Mouse (Mus musculus): ENCODE results near the gene H2al2a. TPM values are rescaled to one million over a fixed set of nuclear protein-coding genes. Genes with fewer than 3 reads are reported as not detected.
A peak's percentile ranks its signal among the peaks of the same experiment; 100 is the strongest.

The H2al2a gene
- total RNA-seq (2021) = not detected

DNA sequence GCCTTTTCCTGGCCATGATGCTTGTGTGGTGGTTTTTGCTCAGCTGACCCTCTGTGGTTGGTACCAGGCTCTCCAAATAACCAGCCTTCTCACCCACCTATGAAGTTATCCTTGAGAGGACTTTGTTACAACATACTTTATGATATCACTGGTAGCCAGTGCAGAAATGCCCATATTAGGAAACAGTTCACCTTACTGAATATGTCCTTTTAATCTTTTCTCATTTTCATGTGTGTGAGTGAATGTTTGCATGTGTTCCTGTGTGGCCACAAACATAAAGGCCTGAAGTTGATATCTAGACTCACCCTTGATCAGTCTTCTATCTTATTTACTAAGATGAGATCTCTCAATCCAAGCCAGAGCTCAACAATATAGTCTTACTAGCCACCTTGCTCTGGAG lies at the start of gene H2al2a:
H2al2a (minus strand) TSS at position 101 of the 400 bp plus-strand sequence.
- DNase-seq = no peak

DNA sequence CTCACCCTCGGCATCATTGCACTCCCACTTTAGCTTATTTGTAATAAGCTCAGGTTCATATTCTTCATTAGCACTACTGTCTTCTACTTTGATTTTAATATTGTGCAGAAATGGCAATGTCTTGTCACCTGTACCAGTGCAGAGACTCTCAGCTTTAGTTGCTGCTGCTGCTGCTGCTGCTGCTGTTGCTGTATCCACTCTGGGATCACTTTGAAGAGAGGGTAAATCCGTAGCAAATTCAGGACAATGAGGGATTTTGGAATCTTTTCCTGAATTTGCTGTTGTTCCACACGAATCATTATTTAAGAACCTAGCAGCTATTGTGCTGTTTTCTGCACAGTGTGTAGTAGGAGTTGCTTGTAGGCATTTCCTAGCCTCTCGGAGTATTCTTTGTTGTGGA lies 49.4 kb upstream of the H2al2a start:
- no peak for DNase-seq

DNA sequence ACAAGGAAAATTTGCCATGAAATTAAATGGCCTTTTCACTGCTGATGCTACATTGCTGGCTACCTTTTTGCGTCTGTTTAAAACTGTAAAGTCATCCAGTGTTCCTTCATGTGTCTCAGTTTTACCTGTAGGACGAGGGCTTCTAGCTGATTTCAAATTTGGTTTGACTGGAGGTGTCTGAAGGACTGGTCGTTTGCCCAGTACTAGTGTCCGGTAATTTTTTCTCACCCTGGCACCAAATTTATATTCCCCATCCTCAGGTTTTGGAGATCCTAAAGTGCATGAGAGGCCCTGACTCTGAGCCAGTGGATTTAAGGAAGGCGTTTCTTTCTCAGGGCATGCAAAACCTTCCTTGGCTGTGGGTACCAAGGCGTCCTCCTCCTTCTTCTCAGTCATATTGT lies 49.0 kb upstream of the H2al2a start:
- DNase-seq = no peak

DNA sequence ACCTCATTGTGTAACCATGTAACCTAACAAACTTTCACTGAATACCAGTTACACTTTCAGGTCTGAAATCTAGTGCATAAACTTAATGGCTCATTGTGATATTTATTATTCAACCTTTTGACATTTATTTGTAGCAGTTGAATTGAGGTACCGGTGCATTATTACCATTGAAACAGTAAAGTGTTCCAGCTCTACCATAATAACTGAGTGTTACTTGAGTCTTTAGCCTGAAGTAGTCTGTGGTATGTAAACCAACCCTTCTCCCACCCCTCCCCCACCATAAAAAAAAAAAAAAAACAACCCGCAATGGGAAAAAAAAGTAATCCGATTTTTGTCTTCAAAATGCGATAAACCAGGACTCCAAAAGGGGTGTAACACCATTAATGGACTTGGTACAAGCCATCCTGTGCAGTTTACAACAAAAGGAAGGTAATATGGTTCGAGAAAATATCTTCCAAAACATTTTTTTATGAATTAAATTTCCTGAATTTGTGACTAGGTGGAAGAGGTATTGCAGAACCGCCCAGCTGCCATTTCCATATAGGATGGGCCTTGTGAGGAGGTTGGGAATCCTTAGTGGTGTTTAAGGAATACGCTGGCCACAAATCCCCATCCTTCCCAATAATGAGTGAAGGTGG lies 48.5 kb upstream of the H2al2a start:
- DNase-seq = no peak

DNA sequence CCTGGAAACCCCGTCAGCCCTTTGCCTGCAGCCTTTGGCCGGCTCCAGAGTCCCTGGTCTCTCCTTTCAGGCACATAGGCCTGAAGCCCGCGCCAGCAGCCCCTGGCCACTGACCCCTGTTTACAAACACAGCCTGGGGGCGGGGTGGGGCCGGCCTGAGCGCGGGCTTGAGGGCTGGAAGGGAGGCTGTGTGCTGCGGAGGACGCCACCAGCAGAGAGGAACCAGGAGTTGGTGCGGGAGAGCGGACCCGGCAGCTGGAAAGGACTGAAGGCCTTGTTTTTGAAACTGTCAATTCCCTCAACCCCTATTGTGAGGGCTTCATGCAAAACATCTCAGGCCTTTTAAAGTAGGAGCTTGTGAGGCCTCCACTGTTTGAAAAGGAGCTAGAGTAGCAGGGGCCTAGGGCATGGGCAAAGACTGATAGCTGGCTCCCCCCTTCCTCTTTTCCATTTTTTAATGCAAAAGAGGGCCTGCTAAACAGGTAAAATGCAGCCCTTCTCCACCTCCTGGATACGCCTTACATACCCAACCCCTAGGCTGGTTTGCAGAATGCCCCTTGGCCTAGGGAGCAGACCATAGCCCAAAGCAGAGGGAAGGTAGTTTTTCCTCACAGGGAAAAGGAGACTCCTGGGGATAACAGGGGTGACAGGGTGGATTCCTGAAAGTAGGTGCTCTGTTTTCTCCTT lies 44.6 kb upstream of the H2al2a start:
- DNase-seq = no peak

DNA sequence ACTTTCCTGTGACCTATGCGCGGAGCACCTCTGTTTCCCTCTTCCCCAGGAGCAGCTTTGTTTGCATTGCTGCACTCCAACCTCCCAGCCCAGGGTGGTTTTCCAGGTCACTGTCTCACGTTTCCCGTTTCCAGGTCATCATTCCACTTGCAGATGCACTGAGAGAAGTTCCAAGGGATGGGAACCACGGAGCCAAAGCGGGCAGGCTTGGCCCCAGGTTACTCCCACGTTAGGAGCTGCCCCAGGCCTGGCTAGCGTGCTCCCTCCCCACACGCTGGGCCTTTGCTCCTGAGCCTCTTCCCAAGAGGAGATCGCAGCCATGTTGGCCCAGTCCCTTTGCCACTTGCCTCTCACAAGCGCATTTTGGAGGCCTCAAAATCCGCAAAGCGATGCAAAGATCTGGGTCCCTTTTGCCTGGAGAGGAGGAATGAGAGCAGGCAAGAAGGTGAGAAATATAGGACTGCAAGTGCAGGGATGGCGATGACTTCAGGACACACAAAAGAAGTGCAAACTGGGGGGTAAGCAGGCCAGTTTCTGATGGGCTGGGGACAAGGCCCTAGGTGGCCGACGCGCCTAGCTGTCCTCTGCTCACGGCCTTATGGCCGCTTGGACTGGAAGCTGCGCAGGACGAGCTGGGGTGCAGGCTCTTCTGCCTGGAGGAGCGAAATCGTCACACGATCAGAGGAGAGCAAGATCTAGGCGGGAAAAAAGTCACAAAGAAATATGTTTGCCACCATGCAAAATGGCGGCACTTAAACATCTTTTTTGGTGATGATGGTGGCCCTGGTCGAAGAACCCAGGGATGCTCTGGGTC lies 43.8 kb upstream of the H2al2a start:
- DNase-seq = peak; percentile 7

DNA sequence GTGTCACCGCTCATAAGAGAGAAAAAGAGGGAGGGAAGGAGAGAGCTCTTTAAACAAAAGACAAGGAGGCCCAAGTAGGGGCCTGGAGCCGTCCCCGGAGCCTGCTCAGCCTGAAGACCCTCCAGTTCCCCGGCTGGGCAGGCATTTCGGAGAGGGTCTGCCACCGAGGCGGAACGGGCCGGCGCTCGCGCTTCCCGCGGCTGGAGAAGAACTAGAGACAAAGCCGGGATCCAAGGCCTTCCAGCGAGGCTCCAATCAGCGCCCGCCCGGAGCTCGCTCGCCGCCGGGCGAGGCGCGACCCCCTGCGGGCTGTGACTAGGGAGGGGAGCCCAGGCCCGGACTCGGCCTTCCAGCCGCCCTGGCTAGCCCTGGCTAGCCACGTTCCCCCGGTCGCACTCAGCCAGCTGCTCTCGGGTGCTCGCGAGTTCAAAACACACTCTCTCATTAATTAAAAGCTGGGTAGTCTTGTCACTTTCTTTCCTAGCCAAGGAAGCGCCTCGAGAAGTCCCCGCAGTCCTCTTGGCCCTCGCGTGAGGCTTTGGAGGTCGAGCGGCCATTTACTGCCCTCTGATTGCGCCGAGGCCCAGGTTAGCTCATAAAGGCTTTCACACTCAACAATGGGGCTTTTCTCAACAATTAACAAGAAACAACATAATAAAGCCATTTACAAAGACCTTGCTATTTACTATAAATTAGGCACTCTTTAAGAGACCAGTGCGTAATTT lies 43.0 kb upstream of the H2al2a start:
- peak; percentile 47 for DNase-seq

DNA sequence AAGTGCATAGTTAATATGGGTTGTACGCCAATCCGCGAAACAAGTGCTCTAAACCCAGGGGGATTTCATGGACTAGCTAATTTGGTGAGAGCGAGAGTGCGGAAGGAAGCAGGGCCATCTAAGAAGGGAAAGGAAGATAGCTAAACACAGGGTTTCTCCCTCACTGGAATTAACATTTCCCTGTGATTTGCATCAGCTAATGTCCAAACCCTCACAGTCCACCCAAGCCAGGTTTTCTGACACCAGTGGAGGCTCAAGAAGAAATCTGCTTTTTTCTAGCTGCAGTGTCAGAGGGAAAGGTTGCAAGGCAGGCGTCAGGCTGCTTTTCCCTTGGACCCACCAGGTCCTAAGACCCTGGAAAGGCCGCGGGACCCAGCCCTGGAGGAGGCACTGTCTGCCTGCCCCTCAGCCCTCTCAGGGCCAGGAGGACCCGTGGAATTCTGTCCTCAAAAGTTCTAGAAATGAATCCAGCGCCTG lies 42.2 kb upstream of the H2al2a start:
- no peak for DNase-seq

DNA sequence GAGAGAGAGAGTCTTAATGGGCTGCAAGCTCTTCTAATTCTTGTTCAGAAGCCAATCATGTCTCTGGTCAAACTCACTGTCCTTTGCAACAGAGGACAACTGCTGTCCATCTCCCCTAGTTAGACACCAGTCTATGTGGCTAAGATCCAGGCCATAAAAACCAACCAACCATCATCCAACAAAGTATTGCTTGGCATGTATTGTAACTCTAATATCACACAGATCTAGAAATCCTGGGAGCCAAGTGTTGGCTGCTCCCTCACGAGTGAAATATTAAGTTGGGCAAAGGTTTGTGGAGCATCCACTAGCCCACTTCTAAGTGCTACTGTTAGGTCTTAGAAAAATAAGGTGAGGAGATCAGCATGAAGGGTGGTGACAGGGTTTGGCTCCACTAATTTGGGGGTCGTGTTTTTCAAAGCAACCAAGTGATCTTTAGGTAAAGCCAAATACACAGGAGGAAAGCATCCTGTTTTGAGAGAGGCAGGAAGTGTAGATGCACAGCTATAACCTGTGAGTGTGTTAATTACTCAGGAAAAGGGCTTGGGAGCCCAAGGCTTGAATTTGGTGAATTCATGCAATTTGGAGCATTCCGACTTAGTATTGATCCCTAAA lies 41.5 kb upstream of the H2al2a start:
- DNase-seq = no peak

DNA sequence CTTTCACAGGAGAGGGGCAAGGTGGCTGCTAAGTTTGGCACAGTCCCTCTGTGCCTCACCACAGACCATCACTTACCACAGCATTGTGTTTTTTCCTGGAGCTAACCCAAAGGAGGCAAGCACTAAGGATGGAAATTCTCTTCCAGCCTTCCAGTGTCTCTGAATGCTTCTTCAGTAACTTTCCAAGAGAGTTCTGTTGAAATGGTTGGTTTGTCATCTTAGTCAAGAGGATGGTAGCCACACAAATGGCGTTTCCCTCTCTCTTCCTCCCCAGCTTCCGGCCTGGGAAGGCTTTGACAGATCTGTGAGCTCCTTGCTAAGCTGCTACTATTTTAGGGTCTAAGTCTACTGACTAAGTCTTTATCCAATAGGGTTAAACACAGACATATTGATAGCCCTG lies 40.7 kb upstream of the H2al2a start, which contains the start of gene A930004D18Rik:
A930004D18Rik (minus strand) TSS at position 247 of the 400 bp plus-strand sequence.
- no peak for DNase-seq

DNA sequence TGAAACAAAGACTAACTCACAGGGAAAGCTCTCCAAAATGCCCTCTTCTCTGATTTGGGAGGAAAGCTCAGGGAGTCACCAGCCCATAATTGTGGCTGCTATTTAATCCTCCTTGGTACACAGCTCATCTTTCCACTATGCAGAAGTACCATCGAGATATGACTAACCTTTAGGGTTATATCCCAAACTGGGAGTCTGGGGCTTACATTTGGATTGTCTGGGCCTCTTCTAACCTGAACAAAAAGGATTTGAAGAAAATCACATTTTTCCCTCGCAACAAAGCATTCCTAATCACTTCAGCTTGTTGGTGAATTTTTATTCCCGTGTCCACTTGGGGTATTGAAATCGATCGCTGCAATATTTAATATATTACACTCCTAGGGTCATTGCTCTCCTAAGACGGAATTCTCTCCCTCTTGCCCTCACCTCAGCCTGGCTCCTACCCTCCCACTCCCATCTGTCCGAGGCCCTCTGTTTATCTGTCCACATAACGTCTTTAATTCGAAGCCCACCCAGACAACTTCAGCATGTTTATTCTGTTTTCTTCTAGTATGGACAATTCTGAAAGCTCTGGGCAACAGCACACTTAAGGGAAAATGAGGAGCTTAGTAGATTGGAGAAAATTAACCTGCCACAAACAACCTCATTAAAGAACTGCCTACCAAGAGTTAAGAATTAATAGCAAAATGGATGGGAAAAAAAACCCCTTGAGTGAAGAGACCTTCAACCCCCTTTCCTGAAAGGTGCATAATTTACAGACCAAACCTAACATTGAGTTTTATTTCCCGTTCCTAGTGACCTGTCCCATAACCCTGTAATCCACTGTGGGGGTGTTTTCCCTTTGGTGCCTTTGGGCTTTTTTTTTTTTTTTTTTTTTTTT lies 37.9 kb upstream of the H2al2a start:
- DNase-seq = no peak

DNA sequence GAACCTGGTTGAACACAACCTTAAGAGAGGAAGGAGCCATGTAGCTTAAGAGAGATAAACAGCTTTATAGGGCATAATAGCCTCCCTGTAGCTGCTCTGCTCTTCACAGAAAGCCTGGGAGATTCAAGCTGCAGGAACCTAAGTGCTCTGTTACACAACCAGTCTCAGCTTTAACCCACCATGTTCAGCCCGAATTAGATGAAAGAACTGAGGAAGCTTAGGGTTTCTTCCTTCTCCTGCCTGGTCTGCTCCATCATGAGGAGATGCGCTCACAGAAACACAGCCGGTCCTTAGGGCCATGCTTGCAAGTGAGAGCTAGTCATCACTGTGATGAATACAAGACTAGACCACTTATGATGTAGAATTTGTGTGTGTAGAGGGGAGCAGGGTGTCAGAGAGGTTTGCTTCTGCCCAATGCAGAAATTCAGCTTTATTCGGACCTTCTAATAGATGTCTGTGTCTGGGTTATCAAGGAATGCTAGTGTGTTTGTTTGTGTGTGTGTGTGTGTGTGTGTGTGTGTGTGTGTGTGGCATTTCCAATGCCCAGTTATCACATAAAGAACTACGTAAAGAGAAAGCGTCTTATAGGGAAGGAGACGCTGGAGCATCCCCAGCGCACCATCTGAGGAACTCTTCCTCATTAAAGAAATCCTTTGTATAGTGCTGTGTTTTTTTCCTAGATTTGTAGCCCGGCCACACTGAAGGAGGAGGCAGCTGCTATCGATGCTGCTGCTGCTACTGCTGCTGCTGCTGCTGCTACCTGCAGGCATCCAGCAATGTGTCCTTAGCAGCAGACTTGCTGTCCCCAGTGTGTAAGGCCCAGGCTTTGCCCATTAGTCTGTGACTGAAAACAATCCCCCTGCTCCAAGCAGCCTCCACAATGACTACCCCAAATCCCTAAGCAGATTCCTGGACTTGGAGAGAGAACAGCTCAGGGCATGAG lies 36.7 kb upstream of the H2al2a start:
- no peak for DNase-seq

DNA sequence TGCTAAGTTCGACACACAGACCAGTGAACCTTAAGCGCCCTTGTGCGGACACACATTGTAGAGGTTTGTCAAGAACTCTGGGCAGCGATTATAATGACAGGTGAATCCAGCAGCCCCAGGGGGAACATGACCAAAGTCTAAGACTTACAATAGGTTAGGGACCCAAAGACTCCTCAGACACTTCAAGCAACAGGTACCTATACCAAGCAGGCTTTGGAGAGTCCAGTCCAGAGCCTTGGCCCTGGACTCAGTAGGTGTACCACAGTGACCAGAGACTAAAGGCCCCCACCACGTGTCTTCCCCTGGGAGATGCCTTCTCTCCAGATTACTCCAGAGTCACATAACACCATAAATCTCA lies 35.8 kb upstream of the H2al2a start:
- no peak for DNase-seq

DNA sequence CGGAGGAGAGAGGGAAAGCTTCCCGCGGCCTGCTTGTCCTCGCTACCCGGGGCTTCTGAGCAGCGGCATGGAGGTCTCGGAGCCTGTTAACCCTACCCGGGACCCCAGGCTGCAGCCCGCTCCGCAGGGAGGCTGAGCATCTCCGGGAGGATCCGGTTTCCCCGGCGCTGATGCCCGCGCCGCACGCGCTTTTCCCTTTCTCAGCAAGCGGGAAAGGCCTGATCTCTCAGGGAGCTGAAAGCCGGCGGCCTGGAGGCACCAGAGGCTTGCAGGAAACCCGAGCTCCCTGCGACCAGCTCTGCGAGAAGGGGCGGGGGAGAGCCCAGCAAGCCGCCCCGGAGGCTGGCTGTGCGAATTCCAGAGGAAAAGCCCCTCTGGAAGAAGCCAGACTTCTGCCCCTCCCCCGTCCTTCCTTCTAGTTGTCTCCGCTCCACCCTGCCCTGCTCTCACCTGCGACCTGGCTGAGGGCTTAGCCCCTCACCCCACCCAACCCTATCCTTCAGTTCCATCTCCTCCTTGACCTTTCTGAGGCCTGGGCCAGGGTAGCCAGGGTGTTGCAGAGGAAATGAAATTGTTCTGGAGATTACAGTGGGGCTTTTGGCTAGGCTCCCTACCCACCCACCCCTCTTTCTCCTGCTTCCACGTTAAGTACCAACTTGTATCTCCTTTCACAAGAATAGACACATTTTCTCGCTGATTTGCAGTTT lies 35.2 kb upstream of the H2al2a start:
- DNase-seq = peak; percentile 69

DNA sequence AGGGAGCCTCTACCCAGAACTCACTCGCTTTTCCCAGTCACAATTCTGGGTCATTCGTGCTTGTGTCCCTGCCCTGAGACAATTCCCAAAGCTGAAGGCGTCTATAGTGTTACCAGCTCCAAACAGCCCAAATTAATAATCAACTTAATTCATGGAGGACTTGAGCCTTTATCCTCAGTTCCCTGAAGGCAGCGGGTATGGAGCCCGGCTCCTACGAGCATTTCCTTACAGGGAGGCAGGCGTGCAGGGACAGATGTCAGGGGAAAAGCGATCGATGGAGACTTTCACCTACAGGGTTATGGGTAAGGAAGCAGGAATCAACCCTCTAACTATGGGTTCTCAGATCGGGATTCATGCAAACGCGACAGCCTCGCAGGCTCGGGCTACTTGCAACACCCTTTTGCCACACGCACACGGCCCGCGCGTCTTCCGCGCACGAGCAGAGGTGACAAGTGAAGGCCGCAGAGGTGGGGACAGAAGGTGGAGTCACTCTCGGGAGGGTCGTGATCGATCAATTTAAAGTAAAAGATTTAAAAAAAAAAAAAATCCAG lies 34.6 kb upstream of the H2al2a start:
- peak; percentile 48 for DNase-seq

DNA sequence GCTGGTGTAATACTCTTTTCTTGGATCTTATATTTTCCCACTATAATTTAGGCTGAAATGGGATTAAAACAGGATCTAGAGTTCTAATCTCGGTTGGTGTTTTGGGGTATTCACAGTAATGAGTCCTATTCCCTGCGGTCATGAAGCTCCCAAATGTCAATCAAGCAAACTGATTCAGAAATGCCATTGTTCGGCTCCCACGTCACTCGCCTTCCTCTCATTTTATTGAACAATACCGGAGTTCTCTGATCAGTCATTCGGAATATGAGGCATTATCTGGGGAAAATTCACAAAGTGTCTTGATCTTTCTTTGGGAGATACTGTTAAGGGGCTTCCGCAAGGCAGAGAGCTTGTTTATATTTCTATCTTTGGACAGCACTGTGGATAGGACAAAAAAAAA lies 33.8 kb upstream of the H2al2a start:
- no peak for DNase-seq

DNA sequence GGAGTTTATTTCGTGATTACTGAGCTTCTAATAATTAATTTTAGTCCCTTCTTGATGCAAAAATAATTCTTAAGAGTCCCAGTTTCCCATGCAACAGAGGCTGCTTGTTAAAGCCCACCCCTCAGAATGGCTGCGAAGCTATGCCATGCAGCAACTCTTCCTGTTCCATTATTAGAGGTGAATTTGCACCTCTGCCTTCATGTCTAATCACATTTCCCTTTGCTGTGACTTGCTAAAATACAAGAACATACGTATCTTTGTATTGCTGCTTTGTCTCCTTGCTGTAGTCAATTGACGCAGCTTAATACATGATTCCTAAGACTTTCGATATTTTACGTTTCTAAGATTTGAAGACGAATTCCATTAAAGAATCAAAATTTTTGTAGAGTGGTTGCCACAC lies 32.9 kb upstream of the H2al2a start:
- DNase-seq = no peak

DNA sequence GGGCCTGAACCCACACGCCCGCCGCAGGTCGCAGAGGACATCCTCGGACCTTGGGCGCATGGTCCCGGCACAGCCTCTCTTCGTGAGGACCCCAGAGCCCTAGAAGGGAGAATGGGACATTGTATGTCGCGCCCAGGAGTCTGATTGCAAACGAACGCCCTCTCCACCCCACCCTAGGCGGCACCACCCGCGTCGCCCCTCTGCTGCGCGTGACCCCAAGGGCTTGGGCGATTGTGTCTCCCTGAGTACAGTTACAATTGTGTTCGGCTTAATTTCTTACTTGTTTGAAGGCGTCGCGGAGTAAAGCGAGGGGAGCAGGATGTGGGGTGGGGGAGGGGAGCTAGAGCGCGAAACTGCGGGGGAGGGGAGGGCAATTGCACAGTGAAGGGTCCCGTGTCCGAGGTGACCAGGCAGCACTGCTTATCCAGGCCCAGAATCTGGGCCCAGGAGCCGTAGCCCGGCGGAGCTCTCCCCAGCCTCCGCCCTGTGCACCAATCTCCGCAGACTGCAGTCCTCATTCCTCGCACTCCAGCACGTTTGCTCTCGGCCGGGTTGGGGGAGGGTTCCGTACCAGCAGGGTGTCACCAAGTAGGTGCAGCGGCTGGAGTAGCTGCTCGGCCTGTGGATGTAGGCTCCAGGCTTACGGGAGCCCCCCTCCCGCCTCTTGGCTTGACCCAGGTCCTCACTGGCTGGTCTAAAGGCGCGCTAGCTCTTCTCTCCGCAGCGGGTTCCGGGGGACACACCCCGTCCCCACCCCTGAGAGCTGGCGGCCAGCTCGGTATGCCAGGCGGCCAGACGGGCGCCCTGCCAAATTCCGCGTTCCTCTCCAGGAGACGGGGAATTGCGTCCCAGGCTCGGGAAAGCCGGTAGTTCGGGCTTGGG lies 31.6 kb upstream of the H2al2a start:
- DNase-seq = peak; percentile 97

Measured in heart, postnatal 4 days (tissue).